Mouse (Mus musculus) thymus, postnatal 0 days (tissue): ENCODE results near the gene Bmyc. TPM values are rescaled to one million over a fixed set of nuclear protein-coding genes. Genes with fewer than 3 reads are reported as not detected.
"Not testable (repeated sequence)": the region's sequence is repeated elsewhere in the genome, so short reads cannot be mapped to it uniquely, and the experiment has no call there.

Experiments used
- DNase-seq: peaks from one replicate; pipeline ENCODE4 v3.0.0-alpha.2; 2015; ENCODE audit warnings: low spot score
- polyA plus RNA-seq: library from polyadenylated mRNA; unstranded; fragments of >200 nt; fragmentation: Nextera tagmentation; extraction: Ambion mirVana; gene quantifications from 2 replicates; pipeline ENCODE4 v1.2.1, GENCODE M21; 2015

Bmyc gene
- polyA plus RNA-seq = 50.9 and 57.4 TPM in 2 replicates

DNA sequence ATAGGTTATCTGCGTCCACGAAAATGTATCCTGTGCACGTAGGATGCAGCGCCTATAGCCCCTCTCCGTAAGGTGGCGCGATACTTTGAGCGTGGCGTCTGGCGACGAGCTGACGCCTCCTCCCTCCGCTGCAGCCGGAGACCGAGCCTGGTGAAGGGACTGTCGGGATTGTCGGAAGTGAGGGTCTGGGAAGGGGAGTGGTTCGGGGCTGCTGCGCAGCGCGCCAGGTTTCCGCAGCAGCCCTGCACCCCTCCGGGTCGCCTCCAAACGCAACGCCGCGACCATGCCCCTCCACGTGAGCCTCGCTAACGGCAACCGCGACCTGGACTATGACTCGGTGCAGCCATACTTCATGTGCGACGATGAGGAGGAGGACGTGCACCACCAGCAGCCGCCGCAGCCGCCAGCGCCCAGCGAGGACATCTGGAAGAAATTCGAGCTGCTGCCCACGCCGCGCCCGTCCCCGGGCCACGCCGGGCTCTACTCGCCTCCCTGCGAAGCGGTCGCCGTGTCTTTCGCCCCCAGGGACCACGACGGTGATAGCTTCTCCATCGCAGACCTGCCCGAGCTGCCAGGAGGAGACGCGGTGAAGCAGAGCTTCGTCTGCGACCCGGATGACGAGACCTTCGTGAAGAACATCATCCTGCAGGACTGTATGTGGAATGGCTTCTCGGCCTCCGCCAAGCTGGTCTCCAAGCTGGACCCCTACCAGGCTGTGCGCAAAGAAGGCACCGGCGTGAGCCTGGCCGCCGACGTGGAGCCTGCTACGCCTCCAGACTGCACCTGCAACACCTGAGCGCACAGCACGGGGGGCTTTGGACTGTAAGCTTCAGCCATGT, at the start of gene Bmyc:
TSS of gene Bmyc (plus strand) at position 97 of the 839 bp plus-strand sequence.
- DNase-seq = peak; percentile 84

DNA sequence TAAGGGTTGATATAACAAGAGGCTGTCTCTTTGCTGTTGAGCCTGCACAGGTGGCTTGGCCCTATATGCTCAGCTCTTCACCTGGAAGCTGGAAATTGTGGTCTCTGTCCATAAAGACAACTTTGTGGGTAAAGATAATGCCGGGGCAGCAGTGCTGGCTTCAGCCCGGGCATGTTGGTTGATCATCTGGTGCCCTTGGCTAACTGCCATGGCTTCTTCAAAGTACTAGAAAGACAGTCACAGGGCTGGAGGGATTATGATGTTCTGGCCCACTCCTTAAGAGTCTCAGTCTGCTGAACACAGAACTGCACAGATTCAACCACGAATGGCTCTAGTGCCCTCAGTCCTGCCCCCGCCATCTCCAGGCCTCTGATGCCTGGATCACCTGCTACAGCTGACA, 49.3 kb upstream of the Bmyc start:
- DNase-seq = no peak

DNA sequence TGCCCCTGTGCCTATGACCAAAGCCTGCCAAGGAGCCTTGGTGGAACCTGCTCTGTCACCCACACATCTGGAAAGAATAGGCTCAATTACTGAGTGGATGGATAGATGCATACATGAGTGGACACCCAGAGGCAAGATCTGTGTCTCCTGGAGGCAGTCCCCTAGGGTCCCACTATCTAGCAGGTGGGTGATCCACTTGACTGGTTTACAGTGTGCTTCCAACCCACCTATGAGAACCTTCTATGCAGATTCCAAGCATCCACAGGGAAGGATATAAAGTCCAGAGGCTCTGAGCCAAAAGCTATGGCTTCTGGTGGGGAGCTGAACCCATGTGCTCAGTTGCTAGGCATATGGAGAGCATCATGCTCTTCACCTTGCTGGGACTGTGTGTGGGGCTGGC, 48.9 kb upstream of the Bmyc start, which contains the start of gene Lcn5:
TSS of gene Lcn5 (plus strand) at position 301 of the 400 bp plus-strand sequence.
- DNase-seq = no peak

DNA sequence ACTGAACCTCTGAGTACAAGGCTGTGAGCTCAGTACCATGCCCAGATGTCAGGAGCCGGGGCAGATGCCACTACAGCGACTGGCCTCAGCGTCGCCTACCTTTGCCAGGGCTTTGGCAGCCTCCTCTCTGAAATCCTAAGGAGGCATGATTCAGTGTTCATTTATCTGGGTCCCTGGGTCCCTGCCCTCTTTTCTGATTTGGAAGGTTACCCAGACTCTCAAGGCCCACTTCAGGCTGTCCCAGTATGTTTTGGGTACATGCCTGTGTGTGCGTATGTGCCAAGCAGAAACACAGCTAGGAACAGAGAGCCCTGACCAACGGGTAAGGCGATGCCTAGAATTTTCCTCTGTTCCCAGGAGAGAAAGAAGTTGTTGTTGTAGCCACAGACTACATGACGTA, 46.3 kb upstream of the Bmyc start:
- no peak for DNase-seq

DNA sequence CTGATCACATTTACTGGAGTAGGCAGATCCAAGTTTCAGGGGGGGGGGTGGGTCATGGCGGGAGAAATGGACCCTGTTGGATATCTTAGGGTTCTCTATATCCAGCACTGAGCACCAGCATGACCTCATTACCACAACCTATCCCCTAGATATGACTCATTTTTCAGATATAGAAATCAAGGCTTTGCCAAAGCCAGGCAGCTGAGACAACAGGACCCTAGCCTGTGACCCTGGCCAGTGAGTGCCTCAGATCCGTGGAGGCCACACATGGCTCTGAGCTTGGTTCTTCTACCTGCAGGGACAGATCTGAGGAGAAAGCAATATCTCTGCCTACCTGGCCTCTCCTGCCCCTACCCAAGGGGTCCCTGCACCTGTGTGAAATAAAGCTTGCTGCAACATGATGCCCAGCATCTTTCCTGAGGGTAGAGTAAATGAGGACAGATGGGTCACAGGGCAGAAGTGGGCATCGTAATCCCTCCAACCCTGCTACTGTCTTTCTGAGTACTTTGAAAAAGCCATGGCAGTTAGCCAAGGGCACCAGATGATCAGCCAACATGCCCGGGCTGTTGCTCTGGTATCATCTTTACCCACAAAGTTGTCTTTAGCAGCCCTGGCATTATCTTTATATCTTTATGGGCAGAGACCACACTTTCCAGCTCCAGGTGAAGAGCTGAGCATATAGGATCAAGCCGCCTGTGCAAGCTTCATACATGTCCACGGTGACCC, 45.1 kb upstream of the Bmyc start:
- DNase-seq = no peak

DNA sequence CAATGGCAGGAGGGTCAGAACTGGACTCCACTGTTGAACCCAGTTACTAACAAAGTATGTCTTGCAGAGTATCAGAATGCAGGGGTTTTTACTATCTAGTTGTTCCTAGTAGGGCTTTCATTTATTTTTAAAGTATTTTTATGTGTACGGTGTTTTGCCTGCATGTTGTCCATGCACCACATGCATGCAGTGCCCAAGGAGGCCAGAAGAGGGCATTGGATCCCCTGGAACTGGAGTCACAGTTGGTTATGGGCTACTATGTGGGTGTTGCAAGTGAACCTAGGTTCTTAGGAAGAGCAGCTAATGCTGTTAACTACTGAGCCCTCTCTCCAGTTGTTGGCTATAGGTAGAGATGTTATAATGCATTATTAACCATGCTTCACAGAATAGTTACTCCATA, 43.0 kb upstream of the Bmyc start:
- peak; percentile 31 for DNase-seq

DNA sequence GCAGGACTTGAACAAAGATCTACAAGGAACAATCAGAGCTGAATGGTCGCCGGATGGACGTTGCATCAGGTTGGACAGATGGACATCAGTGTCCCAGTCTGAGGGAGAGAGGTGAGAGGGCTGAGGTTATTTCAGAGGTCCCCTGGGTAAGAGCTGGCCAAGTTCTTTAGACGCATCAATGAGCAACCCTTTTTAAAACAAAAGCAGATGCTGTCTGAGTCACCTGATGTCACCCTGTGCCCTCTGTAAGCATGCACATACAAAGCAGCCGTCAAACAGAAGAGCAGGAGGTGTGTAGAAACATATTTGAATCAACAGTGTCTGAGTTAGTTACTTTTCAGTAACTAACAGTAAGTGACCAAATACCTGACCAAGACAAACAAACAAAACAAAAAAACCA, 42.4 kb upstream of the Bmyc start:
- DNase-seq = no peak

DNA sequence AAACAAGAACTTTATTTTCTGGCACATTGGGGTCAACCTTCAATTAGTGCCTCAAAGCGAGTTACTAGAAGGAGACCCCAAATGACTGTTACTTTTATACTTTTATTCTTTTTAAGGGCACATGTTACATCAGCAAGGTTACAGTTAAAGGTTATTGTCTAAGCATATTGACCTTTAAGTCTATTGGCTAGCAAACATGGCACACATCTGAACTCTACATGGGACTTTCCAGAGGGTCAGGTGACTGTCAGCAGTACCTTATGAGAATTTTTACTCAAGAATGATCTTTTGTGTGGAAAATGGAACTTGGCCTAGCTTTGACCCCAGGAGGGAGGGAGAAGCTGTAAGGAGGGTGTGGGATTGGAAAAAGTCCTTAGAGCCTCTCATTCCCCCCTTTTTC, 40.0 kb upstream of the Bmyc start:
- no peak for DNase-seq

DNA sequence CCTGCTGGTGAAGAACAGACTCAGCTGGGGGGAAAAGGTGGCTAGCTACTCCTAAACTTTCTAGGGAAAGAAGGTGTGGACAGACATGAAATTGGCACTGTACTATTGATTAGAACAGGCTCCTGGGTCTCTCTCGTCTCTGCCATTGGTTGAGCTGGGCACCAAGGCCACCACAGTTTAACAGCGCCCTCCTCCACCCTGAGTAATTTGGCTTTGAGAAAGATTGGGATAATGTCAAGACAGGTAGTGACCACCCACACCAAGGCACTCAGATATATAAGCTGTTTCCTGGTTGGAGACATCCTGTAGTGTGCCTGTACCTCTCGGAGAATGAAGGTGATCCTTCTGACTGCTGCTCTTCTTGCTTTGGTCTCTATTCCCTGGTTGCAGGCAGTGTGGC, 30.1 kb upstream of the Bmyc start, which contains the start of gene Lcn6:
TSS of gene Lcn6 (plus strand) at position 301 of the 400 bp plus-strand sequence.
- DNase-seq = no peak

DNA sequence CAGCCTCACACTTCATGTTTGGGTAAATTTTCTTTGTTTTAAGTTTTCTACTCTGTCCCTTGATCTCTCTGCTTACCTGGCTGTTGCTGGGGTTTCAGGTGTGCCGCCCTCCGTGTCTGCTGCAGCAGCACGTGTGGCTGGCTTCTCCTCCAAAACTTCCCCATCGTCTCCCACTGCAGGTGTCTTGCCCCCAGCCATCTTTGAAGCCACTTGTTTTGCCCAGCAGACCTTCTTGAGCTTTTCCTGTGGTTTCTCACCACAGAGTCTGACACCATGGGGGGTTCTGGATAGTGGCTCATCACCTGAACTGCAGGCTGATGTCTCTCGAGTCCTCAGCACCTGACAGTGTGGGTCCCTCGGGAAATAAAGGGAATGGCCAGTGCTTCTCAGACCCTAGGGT, 27.0 kb upstream of the Bmyc start:
- peak; percentile 39 for DNase-seq

DNA sequence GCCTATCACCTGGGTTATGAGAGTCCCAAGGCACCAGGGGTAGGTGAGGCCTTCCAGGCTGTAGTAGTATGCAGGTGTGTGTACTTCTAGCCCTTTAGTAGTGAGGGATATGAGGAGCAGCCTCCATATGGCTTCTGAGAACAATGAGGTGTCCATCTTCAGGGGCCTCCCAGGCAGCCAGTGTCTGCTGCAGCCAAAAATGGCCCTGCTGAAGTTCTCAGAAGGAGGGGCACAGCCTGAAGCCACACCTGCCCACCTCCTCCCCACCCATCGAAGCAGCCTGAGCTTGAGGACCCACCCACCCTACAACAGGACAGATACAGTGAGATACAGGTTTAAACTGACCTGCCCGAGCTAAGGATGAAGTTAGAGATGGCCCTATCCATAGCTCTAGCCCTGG, 24.1 kb upstream of the Bmyc start, which contains the start of gene Lcn10:
TSS of gene Lcn10 (plus strand) at position 301 of the 400 bp plus-strand sequence.
- DNase-seq = no peak

DNA sequence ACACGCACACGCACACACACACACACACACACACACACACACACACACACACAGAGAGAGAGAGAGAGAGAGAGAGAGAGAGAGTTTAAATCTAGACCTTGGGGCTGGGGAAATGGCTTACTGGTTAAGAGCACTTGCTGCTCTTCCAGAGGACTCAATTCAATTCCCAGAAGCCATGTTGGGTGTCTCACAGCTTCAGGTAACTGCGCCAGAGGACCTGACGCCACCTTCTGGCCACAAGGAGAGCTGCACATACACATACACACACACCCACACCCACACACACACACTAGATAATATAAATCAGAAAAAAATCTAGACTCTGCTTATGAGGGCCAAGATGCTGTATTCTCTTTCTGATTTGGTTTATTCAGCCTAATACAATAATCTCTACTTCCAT, 19.6 kb upstream of the Bmyc start:
- DNase-seq = no peak

DNA sequence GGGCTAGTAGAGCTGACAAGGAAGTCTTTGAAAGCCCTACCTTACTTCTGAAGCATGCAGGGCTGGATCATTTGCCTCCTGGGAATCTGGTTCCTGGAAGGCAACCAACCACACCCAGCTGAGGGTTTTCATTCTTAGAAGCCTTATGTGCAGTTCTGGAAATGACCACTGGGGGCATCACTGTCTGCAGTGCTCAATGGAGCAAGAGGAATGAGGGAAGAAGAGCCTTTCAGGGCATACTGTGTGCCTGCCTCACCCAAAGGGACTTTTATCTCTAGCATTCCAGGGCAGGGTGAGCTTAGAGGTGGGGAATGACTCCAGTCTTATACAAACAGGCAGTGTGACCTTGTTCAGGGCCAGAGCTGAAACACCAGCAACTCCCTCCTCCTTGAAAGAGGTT, 11.9 kb upstream of the Bmyc start:
- peak; percentile 49 for DNase-seq

DNA sequence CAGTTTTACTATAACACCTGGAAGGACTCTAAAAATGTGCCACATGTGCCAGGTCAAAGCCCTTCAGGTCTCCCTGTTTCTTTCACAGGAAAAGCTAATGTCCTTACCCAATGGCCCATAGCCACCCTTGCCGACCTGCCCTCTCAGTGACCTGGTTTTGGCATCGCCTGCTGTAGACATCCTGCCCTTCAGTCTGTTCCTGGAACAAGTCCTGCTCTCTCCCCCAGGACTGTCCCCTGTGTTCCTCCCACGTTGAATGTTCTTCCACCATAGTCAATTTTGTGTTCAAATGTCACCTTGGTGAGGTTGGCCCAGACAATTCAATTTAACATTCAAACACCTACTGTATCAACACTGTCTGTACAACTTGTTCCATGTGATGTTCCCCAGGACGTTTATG, 9.6 kb upstream of the Bmyc start:
- no peak for DNase-seq

DNA sequence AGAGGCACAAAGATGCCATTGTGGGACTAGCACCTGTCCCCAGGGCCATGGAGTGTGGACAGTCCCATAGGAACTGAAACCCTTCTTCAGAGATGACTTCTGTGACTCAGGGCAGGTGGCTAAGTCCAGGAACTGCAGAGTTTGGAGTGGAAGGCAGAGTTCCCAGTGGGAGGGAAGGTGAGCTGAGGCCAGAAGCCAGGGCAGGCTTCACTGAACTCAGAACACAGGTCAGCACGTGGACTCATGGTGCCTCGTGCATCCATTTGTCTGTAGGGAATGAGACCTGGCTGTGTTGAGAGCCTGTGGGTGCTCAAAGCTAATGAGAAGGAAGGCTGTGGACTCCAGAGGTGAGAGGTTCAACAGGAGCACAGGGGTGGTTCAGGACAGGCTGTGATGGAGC, 7.8 kb upstream of the Bmyc start:
- no peak for DNase-seq

DNA sequence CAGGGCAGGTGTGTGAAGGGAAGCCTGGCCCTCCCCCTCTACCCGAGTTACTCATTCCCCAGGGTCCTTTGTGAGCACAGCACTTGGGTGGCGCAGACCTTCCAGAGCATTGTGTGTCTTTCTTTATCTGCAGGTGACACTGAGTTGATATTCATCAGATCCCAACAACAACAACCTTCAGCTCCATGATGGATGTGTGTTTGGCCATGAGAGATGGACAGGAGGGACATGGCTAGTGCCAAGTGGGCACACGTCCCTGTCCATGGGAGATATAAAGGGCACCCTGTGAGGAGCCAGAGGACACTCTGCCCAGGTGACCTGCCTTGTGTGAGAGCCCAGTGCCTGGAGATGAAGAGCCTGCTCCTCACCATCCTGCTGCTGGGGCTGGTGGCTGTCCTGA, 6.8 kb upstream of the Bmyc start, which contains the start of gene Obp2a:
TSS of gene Obp2a (plus strand) at position 301 of the 400 bp plus-strand sequence.
- DNase-seq = not testable (repeated sequence)

DNA sequence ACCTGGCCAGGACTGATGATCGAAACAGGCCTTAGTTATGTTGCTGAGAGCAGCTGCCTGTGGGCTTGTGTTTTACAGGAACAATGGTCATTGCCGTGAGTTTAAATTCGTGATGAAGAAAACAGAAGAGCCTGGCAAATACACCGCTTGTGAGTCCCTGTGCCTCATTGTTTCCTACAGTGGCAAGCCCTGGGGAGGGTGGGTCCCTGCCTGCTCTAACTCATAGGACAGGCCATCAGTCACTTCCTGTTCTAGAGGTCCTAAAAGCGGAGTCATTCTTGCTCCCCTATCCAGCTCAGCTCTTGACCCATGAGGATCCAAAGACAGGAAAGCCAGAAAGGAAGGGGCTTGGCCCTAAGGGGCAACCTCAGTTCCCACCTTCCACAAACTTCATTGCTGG, 5.5 kb upstream of the Bmyc start:
- no peak for DNase-seq

DNA sequence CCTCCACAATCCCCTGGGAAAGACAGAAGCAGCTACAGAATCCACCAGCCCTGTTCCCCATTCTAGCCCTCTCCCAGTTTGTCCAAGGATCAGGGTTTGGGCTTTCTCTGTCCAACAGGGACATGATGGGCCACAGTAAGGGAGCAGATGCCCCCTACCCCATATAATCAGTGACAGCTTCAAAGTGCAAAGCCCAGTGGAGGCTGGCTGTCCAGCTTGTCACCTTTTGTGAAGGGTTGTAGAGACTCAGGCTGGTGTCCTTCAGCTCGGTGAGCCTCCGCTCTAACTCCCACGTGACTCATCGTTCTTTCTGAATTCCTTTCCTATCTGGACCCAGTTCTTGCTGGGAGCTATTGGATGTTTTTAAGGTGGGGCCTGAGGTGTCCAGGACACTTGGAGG, 2.8 kb upstream of the Bmyc start:
- DNase-seq = no peak

DNA sequence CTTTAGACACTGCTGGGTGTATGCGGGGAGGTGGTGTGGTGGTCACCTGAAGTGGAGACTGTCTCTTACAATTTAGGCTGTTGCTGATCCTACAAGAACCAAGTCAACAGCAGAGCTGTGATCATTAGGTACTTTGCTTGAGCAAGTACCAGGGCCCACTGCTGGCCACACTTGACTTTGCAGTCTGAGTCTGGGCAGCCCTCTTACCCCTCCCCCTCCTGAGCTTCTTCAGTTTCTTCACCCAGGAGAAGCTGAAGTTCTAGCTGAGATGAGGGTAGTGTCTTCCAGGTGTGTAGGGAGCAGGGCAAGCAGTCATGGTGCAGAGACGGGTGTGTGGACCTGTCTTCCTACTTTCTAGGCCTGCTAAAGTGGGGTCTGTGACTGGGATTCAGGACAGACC, 1.6 kb downstream of the Bmyc start:
- DNase-seq = peak; percentile 18

DNA sequence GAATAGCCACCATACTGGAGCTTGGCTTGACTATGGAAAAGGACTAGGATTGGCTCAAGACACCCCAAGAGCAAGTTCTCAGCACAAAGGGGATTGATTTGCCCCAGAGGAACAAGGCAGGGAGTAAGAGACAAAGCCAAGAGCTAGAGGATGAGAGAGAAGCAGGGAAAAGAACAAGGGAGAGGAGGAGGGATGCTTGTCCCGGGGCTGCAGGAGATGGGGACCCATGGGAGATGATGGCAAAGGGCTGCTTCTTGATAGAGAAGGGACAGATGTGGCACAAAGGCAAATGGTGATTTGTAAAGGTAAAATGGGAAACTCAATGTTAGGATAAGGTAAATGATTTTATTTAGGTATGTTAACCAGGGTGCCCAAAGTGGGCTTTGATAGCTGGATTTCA, 2.5 kb downstream of the Bmyc start:
- DNase-seq = not testable (repeated sequence)

DNA sequence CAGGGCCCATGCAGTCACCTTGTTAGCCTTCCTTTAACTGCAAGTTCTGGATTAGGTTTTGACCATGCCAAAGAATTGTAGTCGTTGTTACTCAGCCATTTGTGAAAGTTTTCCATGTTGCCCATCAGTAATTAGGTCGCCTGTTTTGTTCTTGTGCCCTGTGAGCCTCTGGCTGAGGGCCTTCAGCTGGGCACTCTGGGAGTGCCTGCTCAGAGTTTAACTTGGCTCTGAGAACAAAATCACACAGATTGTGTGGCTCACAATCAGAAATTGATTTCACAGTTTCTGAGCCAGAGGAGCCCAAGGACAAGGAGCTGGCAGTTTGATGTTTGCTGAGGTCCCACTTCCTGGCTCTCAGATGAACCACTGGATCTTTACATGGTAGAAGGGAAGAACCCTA, 3.3 kb downstream of the Bmyc start:
- not testable (repeated sequence) for DNase-seq

DNA sequence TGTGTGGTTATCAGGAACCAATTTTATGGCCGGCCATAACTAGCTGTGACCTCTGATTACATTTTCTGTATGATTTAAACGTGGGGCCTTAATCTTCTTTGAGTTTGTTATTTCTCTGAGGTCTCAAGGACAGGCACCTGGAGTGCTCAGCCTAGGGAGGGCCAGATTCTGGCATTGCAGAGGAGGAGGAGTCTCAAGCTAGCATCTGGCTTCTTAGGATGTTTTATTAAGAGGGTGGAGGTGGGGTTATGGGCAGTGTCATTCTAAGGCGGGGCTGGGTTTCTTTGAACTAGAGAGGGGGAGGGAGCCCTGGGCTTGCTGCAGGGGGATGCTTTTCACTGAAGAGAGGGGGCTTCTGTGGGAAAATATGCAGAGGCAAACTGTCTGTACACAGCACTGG, 5.1 kb downstream of the Bmyc start:
- DNase-seq = not testable (repeated sequence)
